Mouse (Mus musculus) adrenal gland, postnatal 10 days (tissue): ENCODE results near the gene Nsdhl. TPM values are rescaled to one million over a fixed set of nuclear protein-coding genes. Genes with fewer than 3 reads are reported as not detected.

Experiments
- DNase-seq: peaks from one replicate; pipeline ENCODE4 v3.0.0; 2021; ENCODE audit warnings: mixed read lengths
- long read RNA-seq, 2 experiments: library from polyadenylated mRNA; stranded (forward); transcript quantifications; one replicate each; pipeline ENCODE4 v2.0.0; 2021
- total RNA-seq, 2 experiments: library from RNA; stranded (reverse); gene quantifications; 2 replicates each; pipeline ENCODE4 v1.2.3; 2021

Nsdhl gene
- total RNA-seq: 10 to 100 TPM; 20.5 to 23.2 TPM
- long read RNA-seq, experiment 1, transcript Nsdhl-201 (8 exons, 2,168 nt): major isoform, 13 of 17 reads
- long read RNA-seq, experiment 1, partial matches to known transcripts: 0 of 17 reads
- long read RNA-seq, experiment 1, other reads (novel, unspliced or antisense): 4 of 17 reads
- long read RNA-seq, experiment 2, transcript Nsdhl-201 (8 exons, 2,168 nt): major isoform, 15 of 17 reads
- long read RNA-seq, experiment 2, partial matches to known transcripts: 1 of 17 reads
- long read RNA-seq, experiment 2, other reads (novel, unspliced or antisense): 1 of 17 reads

- DNase-seq: peak; percentile 89
These were observed at the start of gene Nsdhl, which contains the start of gene Cetn2 for GRCm38 (mm10) chrX:72917884-72918681. Gene Nsdhl, plus strand, starts transcription at chrX:72918557. Gene Cetn2, minus strand, starts transcription at chrX:72918411.

- no peak for DNase-seq
These were observed 22.8 kb upstream of the Nsdhl start for GRCm38 (mm10) chrX:72895388-72896054.

GRCm38 (mm10) chrX:72896055-72896437 lies 22.3 kb upstream of the Nsdhl start:
- DNase-seq: no peak

GRCm38 (mm10) chrX:72902530-72902929 lies 15.8 kb upstream of the Nsdhl start:
- no peak for DNase-seq

GRCm38 (mm10) chrX:72907619-72908403 lies 10.5 kb upstream of the Nsdhl start:
- no peak for DNase-seq

GRCm38 (mm10) chrX:72908404-72908741 lies 10.0 kb upstream of the Nsdhl start:
- peak; percentile 6 for DNase-seq

GRCm38 (mm10) chrX:72911611-72912010 lies 6.7 kb upstream of the Nsdhl start:
- DNase-seq: no peak

GRCm38 (mm10) chrX:72918682-72919059 lies 314 bp downstream of the Nsdhl start:
- no peak for DNase-seq

- no peak for DNase-seq
These were observed 3.0 kb downstream of the Nsdhl start for GRCm38 (mm10) chrX:72921391-72921790.

- DNase-seq: no peak
These were observed 35.1 kb downstream of the Nsdhl start for GRCm38 (mm10) chrX:72953464-72953863.

- DNase-seq: no peak
These were observed 38.1 kb downstream of the Nsdhl start for GRCm38 (mm10) chrX:72956486-72956885.

GRCm38 (mm10) chrX:72960431-72960830 lies 42.1 kb downstream of the Nsdhl start:
- peak; percentile 35 for DNase-seq

GRCm38 (mm10) chrX:72961511-72961910 lies 43.2 kb downstream of the Nsdhl start:
- no peak for DNase-seq

- no peak for DNase-seq
These were observed 44.4 kb downstream of the Nsdhl start for GRCm38 (mm10) chrX:72962743-72963142.

GRCm38 (mm10) chrX:72982831-72983230 lies 64.5 kb downstream of the Nsdhl start:
- no peak for DNase-seq

GRCm38 (mm10) chrX:72985607-72986006 lies 67.2 kb downstream of the Nsdhl start:
- no peak for DNase-seq

GRCm38 (mm10) chrX:72986841-72987519 lies 68.6 kb downstream of the Nsdhl start, which contains the start of gene Zfp185:
Gene Zfp185, plus strand, starts transcription at chrX:72987339.
- peak; percentile 59 for DNase-seq

GRCm38 (mm10) chrX:72987520-72987905 lies 69.2 kb downstream of the Nsdhl start:
- no peak for DNase-seq

- DNase-seq: no peak
These were observed 70.1 kb downstream of the Nsdhl start for GRCm38 (mm10) chrX:72988431-72988830.

- peak; percentile 55 for DNase-seq
These were observed 72.2 kb downstream of the Nsdhl start for GRCm38 (mm10) chrX:72990581-72990980.

GRCm38 (mm10) chrX:72992291-72992919 lies 74.0 kb downstream of the Nsdhl start:
- no peak for DNase-seq
